Mouse (Mus musculus) olfactory bulb, adult 2 months (tissue): Measurements from ENCODE around the gene Ube2d1.

Experiments
- CTCF ChIP-seq: fragments of 200-500 bp; IDR thresholded peaks from 2 replicates; pipeline ENCODE4 v1.5.1; 2012; ENCODE audit warnings: low read depth, mild to moderate bottlenecking, low read length, moderate library complexity; ENCODE audit not compliant: insufficient read depth
- POLR2A ChIP-seq: fragments of 200-500 bp; IDR thresholded peaks from 2 replicates; pipeline ENCODE4 v1.6.1; 2012; ENCODE audit warnings: mild to moderate bottlenecking, low read depth, low read length, moderate library complexity; ENCODE audit not compliant: insufficient read depth

- TF ChIP-seq CTCF (no peak), POLR2A (no peak)
These were observed 8.2 kb upstream of the Ube2d1 start for GRCm38 (mm10) chr10:71293245-71293644.
